Mouse (Mus musculus) CH12.LX (cell line): ENCODE measurements around the gene Edem3.
"Not testable (repeated sequence)": the region's sequence is repeated elsewhere in the genome, so short reads cannot be mapped to it uniquely, and the experiment has no call there.

Experiments
- CTCF ChIP-seq, 2 experiments: IDR thresholded peaks in 1 of 2; conservative IDR thresholded peaks in 1 of 2; 2 replicates each; pipeline ENCODE4 v1.5.1; 2011 to 2012; ENCODE audit warnings: low read depth in 2 of 2, low read length in 2 of 2, improper control_type of control experiment in 1 of 2, inconsistent platforms in 1 of 2, mild to moderate bottlenecking in 1 of 2, moderate library complexity in 1 of 2
- EP300 ChIP-seq: IDR thresholded peaks from 2 replicates; pipeline ENCODE4 v1.6.1; 2011; ENCODE audit warnings: low read length, improper control_type of control experiment
- POLR2A ChIP-seq: IDR thresholded peaks from 2 replicates; pipeline ENCODE4 v1.6.1; 2011; ENCODE audit warnings: low read depth, mild to moderate bottlenecking, improper control_type of control experiment, low read length
- USF2 ChIP-seq: conservative IDR thresholded peaks from 2 replicates; pipeline ENCODE4 v1.6.1; 2011; ENCODE audit warnings: low read depth, low read length, improper control_type of control experiment
- ZKSCAN1 ChIP-seq: IDR thresholded peaks from 2 replicates; pipeline ENCODE4 v1.6.1; 2012; ENCODE audit warnings: low read depth, inconsistent platforms, low read length, improper control_type of control experiment, borderline replicate concordance

- not testable (repeated sequence) for TF ChIP-seq USF2; POLR2A; CTCF (conservative IDR thresholded peaks at IDR 0.05 in 1 of 2, IDR thresholded peaks at IDR 0.05 in 1 of 2; ENCODE audit: low read depth in 2 of 2, low read length in 2 of 2); EP300; ZKSCAN1
Measured at GRCm38 (mm10) chr1:151802795-151803194, 47.6 kb downstream of the Edem3 start.
